Mouse (Mus musculus) midbrain, postnatal 0 days (tissue): ENCODE measurements at regions not wholly inside any gene's neighbourhood (a gene's known extent, or its start where the extent isn't known, plus 50 kb on each side); places are given as distances from the start of the nearest gene placed in this dataset.

Experiments used
- ATAC-seq: fragments of 200-750 bp; cut with Nextera tagmentation; 2 replicates; pipeline ENCODE4 v1.8.0; 2017; ENCODE audit warnings: moderate number of reproducible peaks, mild to moderate bottlenecking, moderate TSS enrichment, moderate library complexity; ENCODE audit not compliant: low FRiP score
- DNase-seq: peaks from one replicate; pipeline ENCODE4 v3.0.0-alpha.2; 2015; ENCODE audit warnings: low spot score
- H3K27ac ChIP-seq: fragments of 300-500 bp; sonication (generic); 2 replicates; pipeline ENCODE4 v1.5.1; 2014; ENCODE audit warnings: low read depth, mild to moderate bottlenecking, low read length, mixed read lengths
- H3K27me3 ChIP-seq: fragments of 300-500 bp; sonication (generic); 2 replicates; pipeline ENCODE4 v1.6.1; 2014; ENCODE audit warnings: low read length, control low read depth, mixed read lengths; ENCODE audit not compliant: insufficient read depth
- H3K36me3 ChIP-seq: fragments of 300-500 bp; sonication (generic); 2 replicates; pipeline ENCODE4 v1.6.1; 2014; ENCODE audit warnings: low read length, control low read depth, mixed read lengths; ENCODE audit not compliant: insufficient read depth
- H3K4me1 ChIP-seq: fragments of 300-500 bp; sonication (generic); 2 replicates; pipeline ENCODE4 v1.6.1; 2014; ENCODE audit warnings: mild to moderate bottlenecking, control low read depth, antibody characterized with exemption, low read length, mixed read lengths; ENCODE audit not compliant: insufficient read depth
- H3K4me2 ChIP-seq: fragments of 300-500 bp; sonication (generic); 2 replicates; pipeline ENCODE4 v1.6.1; 2014; ENCODE audit warnings: low read depth, mild to moderate bottlenecking, low read length, mixed read lengths; ENCODE audit not compliant: poor library complexity, severe bottlenecking
- H3K4me3 ChIP-seq: fragments of 300-500 bp; sonication (generic); 2 replicates; pipeline ENCODE4 v1.5.1; 2014; ENCODE audit warnings: low read depth, mild to moderate bottlenecking, low read length, moderate library complexity
- H3K9ac ChIP-seq: fragments of 300-500 bp; sonication (generic); replicated peaks from 2 replicates; pipeline ENCODE4 v1.6.1; 2014; ENCODE audit warnings: mild to moderate bottlenecking, low read length, moderate library complexity, mixed read lengths; ENCODE audit not compliant: poor library complexity, severe bottlenecking
- H3K9me3 ChIP-seq: fragments of 300-500 bp; sonication (generic); 2 replicates; pipeline ENCODE4 v1.6.1; 2016; ENCODE audit warnings: low read length, control low read depth
- CTCF ChIP-seq: IDR thresholded peaks from 2 replicates; pipeline ENCODE4 v1.5.1; 2016; ENCODE audit warnings: antibody characterized with exemption, mild to moderate bottlenecking
- WGBS: fragments of 180-500 bp; shearing (Covaris S2); extraction: QIAGEN DNeasy Blood & Tissue Kit; methylation state at CpG from one replicate; pipeline ENCODE4 v1.1.7; 2014; 5-methylcytosine and 5-hydroxymethylcytosine counted together

DNA sequence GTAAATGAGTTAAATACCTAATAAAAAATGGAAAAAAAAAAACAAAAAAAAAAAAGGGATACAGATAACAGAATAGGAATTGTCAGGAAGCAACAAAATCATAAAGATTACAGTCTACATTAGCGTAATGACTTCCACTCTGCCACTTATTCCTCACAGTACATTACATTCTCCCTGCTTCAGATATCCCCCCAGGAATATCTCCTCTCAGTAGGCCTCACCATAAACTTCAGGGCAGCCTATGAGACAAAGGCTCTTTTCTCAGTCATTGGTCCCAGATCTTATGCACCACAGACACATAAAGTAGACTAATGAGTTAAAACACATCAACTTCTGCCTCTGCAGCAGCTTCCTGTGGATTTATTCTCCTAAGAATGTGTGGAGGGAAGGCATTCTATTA is 1680.2 kb downstream of the Kcnt2 start:
- H3K27me3 ChIP-seq = no peaks in the 10 kb centered on the region
- H3K4me2 ChIP-seq = no peak overlapping the region
- H3K36me3 ChIP-seq = no peaks in the 10 kb centered on the region
- 85% methylated on average over 1 of the region's 1 CpGs for WGBS
- DNase-seq (peak; percentile 19), ATAC-seq (no peak)
- H3K4me1 ChIP-seq = no peaks in the 10 kb centered on the region
- TF ChIP-seq CTCF = no peak
- H3K9ac ChIP-seq = no peak overlapping the region
- H3K27ac ChIP-seq = no peak overlapping the region
- H3K4me3 ChIP-seq = no peak overlapping the region
- no peaks in the 10 kb centered on the region for H3K9me3 ChIP-seq

DNA sequence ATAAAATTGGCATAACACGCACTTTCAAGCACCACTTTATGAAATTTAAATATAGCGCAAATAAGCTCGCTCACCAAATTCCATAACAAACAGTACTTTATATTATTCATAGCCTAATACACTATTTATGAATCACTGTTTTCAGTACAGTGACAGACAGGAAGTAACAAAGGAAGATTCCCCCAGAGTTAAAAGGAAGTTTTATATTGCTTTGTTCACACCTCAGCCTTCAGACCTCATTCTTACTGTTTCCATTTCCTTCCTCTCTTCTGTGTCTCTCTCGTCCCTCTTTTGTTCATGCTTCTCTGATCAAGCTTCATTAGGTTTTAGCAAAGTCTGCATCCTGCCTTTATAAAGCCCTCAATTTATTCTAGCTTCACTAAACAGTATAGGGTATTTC is 1680.8 kb downstream of the Kcnt2 start:
- Histone ChIP-seq H3K9me3 (no peaks in the 10 kb centered on the region), H3K27ac (no peak overlapping the region), H3K4me1 (no peaks in the 10 kb centered on the region), H3K27me3 (no peaks in the 10 kb centered on the region), H3K36me3 (no peaks in the 10 kb centered on the region), H3K4me3 (no peak overlapping the region), H3K4me2 (no peak overlapping the region), H3K9ac (no peak overlapping the region)
- ATAC-seq (no peak), DNase-seq (no peak)
- WGBS = 45% methylated on average over 4 of the region's 4 CpGs
- no peak for TF ChIP-seq CTCF

DNA sequence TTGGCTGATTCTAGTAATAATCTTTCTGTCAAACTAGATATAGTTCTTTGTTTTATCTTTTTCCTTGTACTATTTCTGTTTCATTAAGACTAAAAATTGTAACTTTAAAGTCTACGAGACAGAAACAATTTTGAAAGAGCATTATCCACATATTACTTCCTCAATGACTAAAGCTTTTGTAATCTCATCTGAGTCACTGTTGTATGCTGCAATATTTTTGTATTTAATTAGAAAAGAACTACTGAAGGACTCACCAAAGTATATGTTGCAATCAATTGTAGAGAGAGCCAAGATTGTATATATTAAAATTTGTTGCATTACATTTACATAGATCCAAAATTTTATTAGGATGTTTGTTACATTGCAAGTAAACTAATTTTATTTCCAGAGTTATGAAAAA is 1692.4 kb upstream of the B3galt2 start:
- Histone ChIP-seq H3K4me1 (no peaks in the 10 kb centered on the region), H3K27ac (no peak overlapping the region), H3K27me3 (no peaks in the 10 kb centered on the region), H3K4me2 (no peak overlapping the region), H3K4me3 (no peak overlapping the region), H3K9me3 (no peaks in the 10 kb centered on the region), H3K9ac (no peak overlapping the region), H3K36me3 (no peaks in the 10 kb centered on the region)
- DNase-seq = no peak
- WGBS = 82% methylated on average over 1 of the region's 1 CpGs
- ATAC-seq = no peak
- no peak for TF ChIP-seq CTCF

DNA sequence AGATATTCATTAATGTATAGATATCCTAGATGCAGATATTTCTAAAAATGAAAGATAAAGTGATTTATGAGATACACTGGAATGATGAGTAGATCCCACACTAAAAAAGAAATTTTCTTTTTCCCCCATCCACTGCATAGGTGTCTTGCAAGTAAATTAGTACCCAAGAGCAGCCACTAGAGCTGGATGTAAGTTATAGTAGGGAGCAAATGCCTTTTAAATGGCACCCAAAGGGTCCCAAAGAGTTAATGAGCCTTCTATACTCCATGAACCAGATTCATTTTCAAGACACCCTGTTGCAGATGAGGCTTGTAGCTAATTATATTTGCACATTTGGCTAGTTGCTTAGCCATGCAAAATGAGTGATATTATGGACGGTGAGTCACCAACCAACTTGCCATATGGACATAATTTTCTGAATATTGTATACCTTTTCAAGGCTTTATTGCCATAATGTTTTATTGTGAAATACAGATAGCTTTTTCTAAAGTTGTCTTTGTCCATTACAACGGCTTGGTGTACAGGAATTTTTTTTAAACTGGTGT is 1686.1 kb upstream of the B3galt2 start:
- H3K4me1 ChIP-seq = no peaks in the 10 kb centered on the region
- DNase-seq = peak; percentile 2
- TF ChIP-seq CTCF = no peak
- H3K36me3 ChIP-seq = no peaks in the 10 kb centered on the region
- no peak for ATAC-seq
- no peak overlapping the region for H3K9ac ChIP-seq
- WGBS = 85% methylated on average over 2 of the region's 2 CpGs
- H3K9me3 ChIP-seq = no peaks in the 10 kb centered on the region
- H3K27me3 ChIP-seq = no peaks in the 10 kb centered on the region
- H3K4me2 ChIP-seq = no peak overlapping the region
- no peak overlapping the region for H3K4me3 ChIP-seq
- H3K27ac ChIP-seq = no peak overlapping the region

DNA sequence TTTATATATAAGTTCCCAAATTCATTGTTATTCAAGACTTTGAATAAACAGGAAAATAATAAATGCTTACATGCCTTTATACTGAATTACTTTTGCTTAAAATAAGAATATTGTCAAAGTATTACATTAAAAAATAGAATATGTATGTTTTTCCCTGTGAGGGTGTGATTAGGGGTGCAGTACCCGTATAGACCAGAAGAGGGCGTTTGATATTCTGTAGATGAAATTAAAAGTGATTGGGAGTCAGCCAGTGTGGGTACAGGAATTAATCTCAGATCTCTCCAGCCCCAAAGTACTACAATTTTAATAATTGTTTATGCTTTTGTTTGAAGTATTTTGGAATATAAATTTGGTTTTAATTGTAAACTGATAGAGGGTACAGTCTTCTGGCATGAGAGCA is 1678.7 kb upstream of the B3galt2 start:
- Histone ChIP-seq H3K27ac (no peak overlapping the region), H3K27me3 (no peaks in the 10 kb centered on the region), H3K4me2 (no peak overlapping the region), H3K36me3 (no peaks in the 10 kb centered on the region), H3K4me1 (no peaks in the 10 kb centered on the region), H3K4me3 (no peak overlapping the region), H3K9ac (no peak overlapping the region), H3K9me3 (no peaks in the 10 kb centered on the region)
- DNase-seq (peak; percentile 13), ATAC-seq (no peak)
- WGBS = 1% methylated on average over 2 of the region's 2 CpGs
- peak; percentile 62 for TF ChIP-seq CTCF

DNA sequence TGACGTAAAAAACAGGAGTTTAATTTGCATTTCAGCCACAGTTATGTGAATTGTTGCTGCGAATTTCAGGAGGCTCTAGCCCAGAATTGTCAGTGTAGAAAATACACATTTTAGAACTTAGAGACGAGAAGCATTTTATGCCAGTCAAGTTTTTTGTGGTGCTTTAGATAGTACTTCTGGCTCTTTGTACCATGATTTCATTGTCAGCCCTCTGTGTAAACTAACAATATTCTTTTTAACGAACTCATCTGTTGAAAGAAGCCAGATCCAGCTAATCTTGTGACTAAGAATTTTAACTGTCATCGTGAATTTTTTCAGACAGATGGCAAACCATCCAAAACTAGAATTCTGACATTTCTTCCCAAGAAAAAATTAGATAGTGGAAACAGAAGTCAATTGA is 1672.3 kb upstream of the B3galt2 start:
- TF ChIP-seq CTCF = no peak
- H3K36me3 ChIP-seq = no peaks in the 10 kb centered on the region
- no peak for DNase-seq
- 69% methylated on average over 5 of the region's 5 CpGs for WGBS
- no peaks in the 10 kb centered on the region for H3K27me3 ChIP-seq
- H3K27ac ChIP-seq = no peak overlapping the region
- no peaks in the 10 kb centered on the region for H3K4me1 ChIP-seq
- H3K4me3 ChIP-seq = no peak overlapping the region
- no peak overlapping the region for H3K9ac ChIP-seq
- H3K9me3 ChIP-seq = no peaks in the 10 kb centered on the region
- H3K4me2 ChIP-seq = no peak overlapping the region
- ATAC-seq = no peak

DNA sequence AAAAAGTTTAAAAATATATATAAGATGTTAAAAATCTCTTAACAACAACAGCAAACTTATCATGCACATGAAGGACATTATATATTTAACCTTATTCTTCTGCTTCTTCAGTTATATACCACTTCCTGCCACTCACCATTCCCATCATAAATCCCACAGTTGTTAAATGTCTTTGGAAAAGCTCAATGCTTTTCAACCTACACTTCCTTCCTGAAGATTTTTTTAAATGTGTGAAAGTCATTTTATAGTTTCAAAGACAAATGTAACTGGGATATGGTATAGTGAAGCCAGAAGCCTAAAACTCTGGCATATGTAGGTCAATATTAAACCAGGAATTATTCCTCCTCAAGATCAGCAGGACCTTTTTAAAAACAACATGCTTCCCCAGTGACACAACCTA is 1666.1 kb upstream of the B3galt2 start:
- no peak for ATAC-seq
- Histone ChIP-seq H3K9me3 (no peaks in the 10 kb centered on the region), H3K4me1 (no peaks in the 10 kb centered on the region), H3K9ac (no peak overlapping the region), H3K27ac (no peak overlapping the region), H3K4me3 (no peak overlapping the region), H3K4me2 (no peak overlapping the region), H3K27me3 (no peaks in the 10 kb centered on the region), H3K36me3 (no peaks in the 10 kb centered on the region)
- TF ChIP-seq CTCF = no peak
- DNase-seq = no peak
